Mouse (Mus musculus) olfactory bulb, adult 2 months (tissue): Measurements from ENCODE around the gene Mboat1. TPM values are rescaled to one million over a fixed set of nuclear protein-coding genes. Genes with fewer than 3 reads are reported as not detected.

Source experiments
- H3K27ac ChIP-seq: fragments of 200-500 bp; 2 replicates; pipeline ENCODE4 v1.5.1; 2012; ENCODE audit warnings: low read depth, low read length; ENCODE audit not compliant: insufficient read depth
- H3K4me1 ChIP-seq: fragments of 200-500 bp; 2 replicates; pipeline ENCODE4 v1.6.1; 2012; ENCODE audit warnings: low read length; ENCODE audit not compliant: control insufficient read depth, insufficient read depth
- H3K4me3 ChIP-seq: fragments of 200-500 bp; 2 replicates; pipeline ENCODE4 v1.5.1; 2012; ENCODE audit warnings: mild to moderate bottlenecking, low read depth, low read length, moderate library complexity; ENCODE audit not compliant: insufficient read depth
- CTCF ChIP-seq: fragments of 200-500 bp; IDR thresholded peaks from 2 replicates; pipeline ENCODE4 v1.5.1; 2012; ENCODE audit warnings: low read depth, mild to moderate bottlenecking, low read length, moderate library complexity; ENCODE audit not compliant: insufficient read depth
- POLR2A ChIP-seq: fragments of 200-500 bp; IDR thresholded peaks from 2 replicates; pipeline ENCODE4 v1.6.1; 2012; ENCODE audit warnings: mild to moderate bottlenecking, low read depth, low read length, moderate library complexity; ENCODE audit not compliant: insufficient read depth
- WGBS: fragments of 180-500 bp; shearing (Covaris S2); methylation state at CpG from one replicate; pipeline ENCODE4 v1.1.7; 2018; 5-methylcytosine and 5-hydroxymethylcytosine counted together
- polyA plus RNA-seq: library from polyadenylated mRNA; stranded (reverse); fragments of >200 nt; gene quantifications from 2 replicates; pipeline ENCODE4 v1.2.4, GENCODE M21; 2012; ENCODE audit warnings: low replicate concordance; ENCODE audit not compliant: missing spikeins, insufficient read depth, insufficient read length

The Mboat1 gene
- not detected in 2 replicates for polyA plus RNA-seq

DNA sequence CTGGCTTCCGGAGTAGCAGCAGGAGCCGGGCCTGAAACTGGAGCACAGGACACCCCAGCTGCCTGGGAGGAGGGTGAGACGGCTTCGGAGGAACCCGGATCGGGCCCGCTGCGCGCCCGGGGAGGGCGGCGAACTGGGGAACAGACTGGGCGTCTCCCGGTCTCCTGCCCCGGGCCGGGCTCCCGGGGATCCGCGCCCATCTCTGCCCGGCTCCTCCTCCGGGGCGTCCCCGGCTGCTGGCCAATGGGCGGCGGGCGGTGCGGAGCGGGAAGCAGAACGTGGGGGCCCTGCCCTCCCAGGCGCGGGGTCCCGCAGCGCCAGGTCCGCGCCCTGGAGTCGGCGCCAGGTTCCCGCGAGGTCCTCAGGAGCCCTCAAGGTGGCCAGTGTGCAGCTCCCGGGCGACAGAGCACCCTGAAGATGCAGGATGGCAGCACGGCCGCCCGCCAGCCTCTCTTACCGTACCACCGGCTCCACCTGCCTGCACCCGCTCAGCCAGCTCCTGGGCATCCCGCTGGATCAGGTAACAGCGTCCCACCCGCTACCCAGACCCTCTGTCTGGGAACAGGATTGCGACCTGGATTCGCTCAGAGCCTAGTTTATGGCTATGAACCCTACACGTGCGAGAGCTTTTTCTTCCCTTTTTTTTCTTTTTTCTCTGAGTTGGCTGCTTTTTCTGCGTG lies at the start of gene Mboat1:
Mboat1 (plus strand) TSS at position 247 of the 680 bp plus-strand sequence.
- TF ChIP-seq POLR2A: no peak
- WGBS: under 1% methylated on average over 51 of the region's 55 CpGs
- no peak within 1 kb of the TSS for H3K27ac ChIP-seq
- no peaks in the 10 kb centered on the region for H3K4me1 ChIP-seq
- H3K4me3 ChIP-seq: peak within 1 kb of the TSS; percentile 52

DNA sequence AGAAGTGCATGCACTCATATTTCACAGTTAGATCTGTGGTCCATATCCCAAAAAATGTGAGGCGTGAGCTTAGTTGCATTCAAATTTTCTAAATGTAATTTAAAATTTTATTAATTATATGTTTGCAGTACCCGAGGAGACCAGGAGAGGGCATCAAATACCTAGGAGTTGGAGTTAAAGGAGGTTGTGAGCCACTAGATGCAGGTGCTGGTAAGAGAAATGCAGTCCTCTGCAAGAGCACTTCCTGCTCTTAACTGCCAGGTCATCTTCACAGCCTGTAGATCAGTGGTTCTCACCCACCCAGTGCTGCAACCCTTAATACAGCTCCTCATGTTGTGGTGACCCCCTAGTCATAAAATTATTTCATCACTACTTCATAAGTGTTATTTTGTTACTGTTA lies 43.2 kb upstream of the Mboat1 start:
- Histone ChIP-seq H3K4me1 (no peaks in the 10 kb centered on the region), H3K27ac (no peak overlapping the region), H3K4me3 (no peak overlapping the region)
- TF ChIP-seq POLR2A: no peak
- no peak for TF ChIP-seq CTCF
- WGBS: 42% methylated on average over 2 of the region's 2 CpGs

DNA sequence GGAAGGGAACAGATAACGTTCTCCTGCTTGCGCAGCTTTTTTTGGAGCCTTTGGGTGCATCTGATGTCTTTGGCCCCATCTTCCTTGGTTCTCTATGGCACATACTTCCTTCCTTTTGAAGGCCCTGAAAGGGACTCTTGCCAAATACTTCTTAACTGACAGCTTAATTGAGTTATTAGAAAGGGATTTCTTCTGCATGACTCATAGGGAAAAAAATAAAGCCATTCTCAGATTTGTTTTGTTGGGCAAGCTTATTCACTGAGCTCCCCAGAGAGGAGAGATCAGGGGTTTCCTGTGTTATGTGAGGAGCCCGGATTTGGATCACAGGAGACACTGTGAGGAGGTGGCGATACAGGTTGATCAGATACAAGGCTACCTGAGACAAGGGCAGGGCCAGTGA lies 40.4 kb upstream of the Mboat1 start:
- TF ChIP-seq POLR2A (no peak), CTCF (no peak)
- no peak overlapping the region for H3K27ac ChIP-seq
- H3K4me3 ChIP-seq: no peak overlapping the region
- H3K4me1 ChIP-seq: no peaks in the 10 kb centered on the region
- 57% methylated on average over 4 of the region's 4 CpGs for WGBS

GRCm38 (mm10) chr13:30096536-30096935 lies 39.8 kb upstream of the Mboat1 start:
- WGBS: 76% methylated on average over 4 of the region's 4 CpGs
- Histone ChIP-seq H3K4me3 (no peak overlapping the region), H3K27ac (no peak overlapping the region), H3K4me1 (no peaks in the 10 kb centered on the region)
- no peak for TF ChIP-seq CTCF
- no peak for TF ChIP-seq POLR2A

GRCm38 (mm10) chr13:30109001-30109600 lies 27.2 kb upstream of the Mboat1 start:
- no peak overlapping the region for H3K27ac ChIP-seq
- no peak for TF ChIP-seq CTCF
- no peak for TF ChIP-seq POLR2A
- 89% methylated on average over 4 of the region's 4 CpGs for WGBS
- no peaks in the 10 kb centered on the region for H3K4me1 ChIP-seq
- no peak overlapping the region for H3K4me3 ChIP-seq

DNA sequence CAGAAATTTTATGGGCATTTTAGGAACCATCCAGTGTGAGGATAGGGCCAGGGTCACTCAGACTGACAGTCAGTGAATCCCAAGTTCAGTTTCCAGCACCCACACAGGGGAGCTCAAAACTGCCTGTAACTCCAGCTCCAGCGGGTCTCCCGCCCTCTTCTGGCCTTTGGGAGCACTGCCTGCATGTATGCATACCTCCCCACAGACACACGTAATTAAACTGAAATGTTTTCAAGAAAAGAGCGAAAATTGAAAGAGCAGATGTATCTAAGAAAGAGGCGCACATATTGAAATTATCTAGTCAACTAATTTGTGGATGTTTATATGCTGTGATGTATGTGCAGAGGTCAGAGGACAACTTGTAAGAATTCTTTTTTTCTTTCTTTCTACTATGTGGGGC lies 20.5 kb upstream of the Mboat1 start:
- Histone ChIP-seq H3K27ac (no peak overlapping the region), H3K4me1 (no peaks in the 10 kb centered on the region), H3K4me3 (no peak overlapping the region)
- TF ChIP-seq POLR2A: no peak
- TF ChIP-seq CTCF: no peak
- 89% methylated on average over 5 of the region's 5 CpGs for WGBS

GRCm38 (mm10) chr13:30136923-30137629 lies 787 bp downstream of the Mboat1 start:
- Histone ChIP-seq H3K27ac (no peak overlapping the region), H3K4me1 (no peaks in the 10 kb centered on the region), H3K4me3 (no peak overlapping the region)
- TF ChIP-seq POLR2A (no peak), CTCF (no peak)
- WGBS: 48% methylated on average over 13 of the region's 13 CpGs

DNA sequence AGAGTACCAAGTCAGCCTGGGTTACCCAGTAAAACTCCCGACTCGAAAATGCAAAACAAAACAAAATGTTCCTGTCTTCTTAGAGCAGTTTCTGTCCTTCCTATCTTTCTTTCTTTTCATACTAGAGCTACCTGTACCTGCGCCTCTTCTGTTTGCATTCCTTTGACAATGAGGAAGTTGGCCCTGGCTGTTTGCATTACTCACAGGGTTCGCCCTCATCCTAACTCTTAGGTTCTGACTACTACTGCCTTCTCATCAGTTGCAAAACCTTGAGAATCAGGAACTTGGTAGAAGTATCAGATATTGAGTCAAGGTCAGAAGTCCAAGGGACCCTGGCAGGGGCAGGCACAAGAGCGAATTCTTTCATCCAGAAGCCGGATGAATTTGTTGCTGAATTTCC lies 1.7 kb downstream of the Mboat1 start:
- Histone ChIP-seq H3K27ac (no peak overlapping the region), H3K4me1 (no peaks in the 10 kb centered on the region), H3K4me3 (no peak overlapping the region)
- 91% methylated on average over 6 of the region's 6 CpGs for WGBS
- TF ChIP-seq POLR2A (no peak), CTCF (no peak)

- TF ChIP-seq CTCF (no peak), POLR2A (no peak)
- no peaks in the 10 kb centered on the region for H3K4me1 ChIP-seq
- WGBS: 97% methylated on average over 5 of the region's 5 CpGs
- no peak overlapping the region for H3K27ac ChIP-seq
- no peak overlapping the region for H3K4me3 ChIP-seq
Measured at GRCm38 (mm10) chr13:30140149-30140548, 3.9 kb downstream of the Mboat1 start.

- WGBS: 94% methylated on average over 12 of the region's 12 CpGs
- no peak overlapping the region for H3K27ac ChIP-seq
- TF ChIP-seq POLR2A (no peak), CTCF (no peak)
Measured at GRCm38 (mm10) chr13:30140646-30141045, 4.4 kb downstream of the Mboat1 start.

More at GRCm38 (mm10) chr13:30140646-30141045, 4.4 kb downstream of the Mboat1 start:
- H3K4me1 ChIP-seq: no peaks in the 10 kb centered on the region
- H3K4me3 ChIP-seq: no peak overlapping the region
